Comparison of ENCODE assay signal across 16 mouse cellular contexts in the genomic region with DNA sequence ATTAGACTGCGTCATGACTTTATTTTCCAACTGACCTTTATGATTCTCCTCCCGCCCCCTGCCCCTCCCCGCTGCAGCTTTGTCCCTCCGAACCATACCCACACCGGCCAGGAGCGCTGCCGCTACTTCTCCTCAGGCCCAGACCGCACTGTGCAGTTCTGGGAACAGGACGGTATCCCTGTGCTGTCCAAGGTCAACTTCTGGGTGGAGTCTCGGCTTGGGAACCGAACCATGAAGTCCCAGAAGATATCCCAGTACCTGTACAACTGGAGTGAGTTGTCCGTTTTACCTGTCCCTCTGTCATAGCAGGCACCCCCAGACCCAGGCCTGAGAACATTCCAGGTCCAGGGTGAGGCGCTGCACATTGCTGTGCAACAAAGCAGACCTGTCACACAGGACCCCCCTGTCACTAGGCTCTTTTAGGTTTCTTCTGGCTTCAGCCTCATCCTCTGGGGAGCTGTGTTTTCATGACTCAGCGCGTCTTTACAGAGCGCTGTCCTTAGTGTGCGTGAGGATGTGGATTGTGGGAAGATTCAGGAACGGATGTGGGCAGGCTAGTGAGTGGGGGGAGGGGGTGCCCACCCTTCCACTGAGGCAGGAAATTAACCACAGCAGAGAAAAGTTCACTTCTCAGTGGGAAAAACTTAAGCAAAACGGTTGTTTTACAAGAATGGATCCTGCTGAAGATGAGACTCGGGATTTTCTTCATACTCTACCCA. TPM values are rescaled to one million over a fixed set of nuclear protein-coding genes. Genes with fewer than 3 reads are reported as not detected.
DNase-seq lines count a peak whose midpoint lies in the region; ATAC-seq and TF ChIP-seq lines count a peak whose summit lies in the region.
"Had no signal": no experiment of that assay in that cellular context is flagged by ENCODE, and none has a peak within 500 bp of the region (broad histone marks: within the 10 kb centered on the region; RNA-seq: fewer than 3 reads in every experiment).

No protein-coding gene starts in this region.

- H3K27ac ChIP-seq in gastrocnemius, adult 2 months, result no peak overlapping the region
- H3K27ac ChIP-seq: limb, embryonic 13.5 days had no signal

- H3ac ChIP-seq in C2C12 (ENCODE audit: control insufficient read depth, insufficient read length, low read depth), result peak overlapping the region; percentile 51

- H3K36me3 ChIP-seq in C2C12 (ENCODE audit: control insufficient read depth, insufficient read depth) (no peaks in the 10 kb centered on the region), G1E (replicated peaks) (peaks cover 13% of the 10 kb centered on the region)
- H3K36me3 ChIP-seq: heart, embryonic 12.5 days; limb, embryonic 13.5 days had no signal

- H3K79me2 ChIP-seq in C2C12 (ENCODE audit: control insufficient read depth, insufficient read depth), result peaks cover 11% of the 10 kb centered on the region

- DNase-seq in G1E (ENCODE audit: low spot score), result peak; percentile 41
- DNase-seq in thymus, postnatal 14 days, result peak; percentile 86
- DNase-seq in gastrocnemius, adult 2 months, result no peak
- DNase-seq in retina, embryonic 14.5 days (ENCODE audit: low spot score), result no peak
- DNase-seq in spleen, adult 18-20 months, result no peak
- DNase-seq: cerebellum, adult 11-12 months; gastrocnemius, postnatal 25 days; kidney, adult 2 months; kidney, postnatal 4 days; lung, postnatal 4 days; right cerebral cortex, postnatal 25 days had no signal

- H3K4me1 ChIP-seq in G1E (ENCODE audit: insufficient read depth, low read depth, low read length), result peaks cover 84% of the 10 kb centered on the region
- H3K4me1 ChIP-seq: limb, embryonic 13.5 days had no signal

- TF ChIP-seq CTCF in C2C12 (IDR thresholded peaks at IDR 0.05; ENCODE audit: control insufficient read depth, insufficient read depth, insufficient read length) (no peak), G1E (IDR thresholded peaks at IDR 0.05; ENCODE audit: low read depth, low read length) (no peak)
- no peak for TF ChIP-seq CTCF in gastrocnemius, adult 2 months (IDR thresholded peaks at IDR 0.05)

- H3K4me3 ChIP-seq in C2C12 (ENCODE audit: insufficient read depth, poor library complexity, severe bottlenecking), result peak overlapping the region; percentile 28
- no peak overlapping the region; the same call in 1 of the 2 replicates for H3K4me3 ChIP-seq in G1E (ENCODE audit: low read depth, low read length)
- H3K4me3 ChIP-seq in gastrocnemius, adult 2 months, result no peak overlapping the region
- H3K4me3 ChIP-seq: heart, embryonic 12.5 days; limb, embryonic 13.5 days had no signal

- intact Hi-C loops in gastrocnemius, adult 2 months (cut with DNase I), result no loop called here

- no peaks in the 10 kb centered on the region for H3K79me3 ChIP-seq in C2C12 (ENCODE audit: low read depth)

- no peaks in the 10 kb centered on the region for H3K27me3 ChIP-seq in C2C12 (ENCODE audit: control insufficient read depth, insufficient read depth, insufficient read length)
- H3K27me3 ChIP-seq in G1E (ENCODE audit: insufficient read depth, low read length), result peaks cover 31% of the 10 kb centered on the region

- no peaks in the 10 kb centered on the region for H3K9me3 ChIP-seq in G1E (replicated peaks)
- H3K9me3 ChIP-seq: heart, embryonic 12.5 days; limb, embryonic 13.5 days had no signal

- ATAC-seq in G1E (ENCODE audit: extremely low read depth, insufficient number of reproducible peaks, low FRiP score, poor library complexity, severe bottlenecking), result 0 out of 2 replicates have a peak, but pooled peaks have one; percentile 50
- ATAC-seq in megakaryocyte, adult 5-6 weeks (ENCODE audit: poor library complexity, severe bottlenecking), result peak; percentile 17; the same call in 1 of the 2 replicates
- ATAC-seq: forebrain, embryonic 16.5 days had no signal

TF ChIP-seq in C2C12, 6 proteins besides CTCF, POLR2A, EP300 and RAD21:
- TF ChIP-seq USF1 (IDR thresholded peaks at IDR 0.05; ENCODE audit: low read depth), result no peak
- TF ChIP-seq MAX (IDR thresholded peaks at IDR 0.05), result no peak
- TF ChIP-seq FOSL1 (IDR thresholded peaks at IDR 0.05; ENCODE audit: insufficient read depth, low read length, poor library complexity, severe bottlenecking), result no peak
- TF ChIP-seq MYOD1 (IDR thresholded peaks at IDR 0.05; ENCODE audit: control insufficient read depth, insufficient read length, low read depth), result no peak
- TF ChIP-seq CEBPB (IDR thresholded peaks at IDR 0.05; ENCODE audit: low read depth), result no peak
- no peak for TF ChIP-seq MYOG (IDR thresholded peaks at IDR 0.05; ENCODE audit: control insufficient read depth, extremely low read depth, insufficient read length)

RNA-seq across cellular contexts. Expression of gene Il12rb1, which starts 2.9 kb away (rescaled TPM):
- polyA plus RNA-seq in C2C12 (2012; fragmentation: generic; extraction: Trizol) (29.3 TPM), G1E (2012) (4.6 and 5.6 TPM in 2 replicates)
- total RNA-seq in G1E (2014; fragmentation: Nextera tagmentation) (1.9 and 2.7 TPM in 2 replicates), G1E (2017) (2.3 and 3.1 TPM in 2 replicates)
- 0.80 and 1.5 TPM in 2 replicates for total RNA-seq in megakaryocyte, adult 5-6 weeks (2015)
- total RNA-seq in megakaryocyte, adult 5-6 weeks (2017), result 0.07 and 1.7 TPM in 2 replicates
- not detected for total RNA-seq in gastrocnemius, adult 2 months (2021)
- total RNA-seq: gastrocnemius, postnatal 25 days had no signal
- polyA plus RNA-seq: heart, embryonic 12.5 days had no signal

RNA-seq across cellular contexts. Expression of gene Mast3, which starts 6.3 kb away (rescaled TPM):
- polyA plus RNA-seq in C2C12 (2012; fragmentation: generic; extraction: Trizol) (32.5 TPM), G1E (2012) (323 and 357 TPM in 2 replicates)
- total RNA-seq in G1E (2014; fragmentation: Nextera tagmentation) (79.8 and 104 TPM in 2 replicates), G1E (2017) (15.7 and 18.9 TPM in 2 replicates)
- total RNA-seq in megakaryocyte, adult 5-6 weeks (2015), result 56.2 and 65.4 TPM in 2 replicates
- total RNA-seq in megakaryocyte, adult 5-6 weeks (2017), result 14.4 and 24.6 TPM in 2 replicates
- total RNA-seq in gastrocnemius, adult 2 months (2021), result 1 to 10 TPM; 2.7 to 3.6 TPM

RNA-seq across cellular contexts. Expression of gene Arrdc2, which starts 28.4 kb away (rescaled TPM):
- polyA plus RNA-seq in C2C12 (2012; fragmentation: generic; extraction: Trizol) (4.4 TPM), G1E (2012) (78.9 and 92.7 TPM in 2 replicates)
- total RNA-seq in G1E (2014; fragmentation: Nextera tagmentation) (7.4 and 19.6 TPM in 2 replicates), G1E (2017) (12.3 and 15.0 TPM in 2 replicates)
- total RNA-seq in megakaryocyte, adult 5-6 weeks (2015), result 9.0 and 11.0 TPM in 2 replicates
- total RNA-seq in megakaryocyte, adult 5-6 weeks (2017), result 10.5 and 11.1 TPM in 2 replicates
- 100 to 1,000 TPM in 1 of 2 experiments, 10 to 100 TPM in 1; 66.5 to 182 TPM for total RNA-seq in gastrocnemius, adult 2 months (2021)

RNA-seq across cellular contexts. Expression of gene Pik3r2, which starts 34.6 kb away (rescaled TPM):
- polyA plus RNA-seq in C2C12 (2012; fragmentation: generic; extraction: Trizol) (71.7 TPM), G1E (2012) (55.0 and 68.8 TPM in 2 replicates)
- total RNA-seq in G1E (2014; fragmentation: Nextera tagmentation) (7.1 and 16.3 TPM in 2 replicates), G1E (2017) (11.8 and 13.3 TPM in 2 replicates)
- total RNA-seq in megakaryocyte, adult 5-6 weeks (2015), result 4.6 and 5.0 TPM in 2 replicates
- total RNA-seq in megakaryocyte, adult 5-6 weeks (2017), result 14.7 and 14.9 TPM in 2 replicates
- total RNA-seq in gastrocnemius, adult 2 months (2021), result 10 to 100 TPM; 13.9 to 16.2 TPM

RNA-seq across cellular contexts. Expression of gene Mpv17l2, which starts 50.4 kb away (rescaled TPM):
- polyA plus RNA-seq in C2C12 (2012; fragmentation: generic; extraction: Trizol) (86.8 TPM), G1E (2012) (89.1 and 101 TPM in 2 replicates)
- total RNA-seq in G1E (2014; fragmentation: Nextera tagmentation) (63.1 and 67.1 TPM in 2 replicates), G1E (2017) (13.5 and 13.9 TPM in 2 replicates)
- total RNA-seq in megakaryocyte, adult 5-6 weeks (2015), result 34.4 and 44.7 TPM in 2 replicates
- total RNA-seq in megakaryocyte, adult 5-6 weeks (2017), result 8.4 and 15.9 TPM in 2 replicates
- 10 to 100 TPM; 21.0 to 22.8 TPM for total RNA-seq in gastrocnemius, adult 2 months (2021)

Comparison
In these comparisons a context has a peak if more than half of its experiments do, and no peak if none do; other contexts are left out.
1. DNase-seq: peak in G1E (single experiment) and thymus, postnatal 14 days (single experiment); none in gastrocnemius, adult 2 months (single experiment), retina, embryonic 14.5 days (single experiment) and spleen, adult 18-20 months (0 of 2).